Mouse (Mus musculus): Measurements from ENCODE around the gene Nkx2-9. TPM values are rescaled to one million over a fixed set of nuclear protein-coding genes. Genes with fewer than 3 reads are reported as not detected.
A peak's percentile ranks its signal among the peaks of the same experiment; 100 is the strongest.

Gene Nkx2-9
- not detected in 2 replicates for polyA plus RNA-seq (2015; fragmentation: Nextera tagmentation; extraction: Ambion mirVana)

- Histone ChIP-seq H3K4me2 (ENCODE audit: low read depth, low read length) (peak within 1 kb of the TSS; percentile 61), H3K27ac (ENCODE audit: low read length) (no peak within 1 kb of the TSS), H3K4me1 (ENCODE audit: control insufficient read depth, insufficient read depth, low read length) (peaks cover 7% of the 10 kb centered on the region), H3K27me3 (ENCODE audit: control insufficient read depth, insufficient read depth, low read length) (peaks cover 78% of the 10 kb centered on the region), H3K9me3 (replicated peaks; ENCODE audit: control insufficient read depth, low read length) (no peaks in the 10 kb centered on the region), H3K4me3 (replicated peaks; ENCODE audit: low read length) (peak within 1 kb of the TSS; percentile 41), H3K36me3 (ENCODE audit: control insufficient read depth, insufficient read depth, low read length) (no peaks in the 10 kb centered on the region), H3K9ac (ENCODE audit: low read length) (no peak within 1 kb of the TSS)
- WGBS = under 1% methylated on average over 34 of the region's 40 CpGs
- ATAC-seq (ENCODE audit: insufficient read depth, low FRiP score) = no peak
These were observed at the start of gene Nkx2-9 for GRCm38 (mm10) chr12:56612761-56613437. Nkx2-9 (minus strand) TSS chr12:56613284.

- H3K9me3 ChIP-seq (replicated peaks; ENCODE audit: control insufficient read depth, low read length) = no peaks in the 10 kb centered on the region
- peak overlapping the region; percentile 44 for H3K4me2 ChIP-seq (ENCODE audit: low read depth, low read length)
- ATAC-seq (ENCODE audit: insufficient read depth, low FRiP score) = no peak
- 3% methylated on average over 5 of the region's 5 CpGs for WGBS
- H3K36me3 ChIP-seq (ENCODE audit: control insufficient read depth, insufficient read depth, low read length) = no peaks in the 10 kb centered on the region
- H3K27ac ChIP-seq (ENCODE audit: low read length) = no peak overlapping the region
- H3K4me1 ChIP-seq (ENCODE audit: control insufficient read depth, insufficient read depth, low read length) = no peaks in the 10 kb centered on the region
- H3K27me3 ChIP-seq (ENCODE audit: control insufficient read depth, insufficient read depth, low read length) = no peaks in the 10 kb centered on the region; the same call in none of the 2 replicates
- H3K9ac ChIP-seq (ENCODE audit: low read length) = no peak overlapping the region
- H3K4me3 ChIP-seq (replicated peaks; ENCODE audit: low read length) = peak overlapping the region; percentile 7; the same call in 1 of the 2 replicates
These were observed 24.1 kb upstream of the Nkx2-9 start for GRCm38 (mm10) chr12:56637181-56637566.

- no peak overlapping the region for H3K9ac ChIP-seq (ENCODE audit: low read length)
- no peaks in the 10 kb centered on the region for H3K36me3 ChIP-seq (ENCODE audit: control insufficient read depth, insufficient read depth, low read length)
- H3K27me3 ChIP-seq (ENCODE audit: control insufficient read depth, insufficient read depth, low read length) = no peaks in the 10 kb centered on the region; the same call in none of the 2 replicates
- peak overlapping the region; percentile 44 for H3K4me2 ChIP-seq (ENCODE audit: low read depth, low read length)
- H3K4me1 ChIP-seq (ENCODE audit: control insufficient read depth, insufficient read depth, low read length) = no peaks in the 10 kb centered on the region
- ATAC-seq (ENCODE audit: insufficient read depth, low FRiP score) = no peak
- WGBS = 18% methylated on average over 14 of the region's 14 CpGs
- no peaks in the 10 kb centered on the region for H3K9me3 ChIP-seq (replicated peaks; ENCODE audit: control insufficient read depth, low read length)
- peak overlapping the region; percentile 7; the same call in 1 of the 2 replicates for H3K4me3 ChIP-seq (replicated peaks; ENCODE audit: low read length)
- H3K27ac ChIP-seq (ENCODE audit: low read length) = no peak overlapping the region
These were observed 23.6 kb upstream of the Nkx2-9 start for GRCm38 (mm10) chr12:56636534-56637180.

DNA sequence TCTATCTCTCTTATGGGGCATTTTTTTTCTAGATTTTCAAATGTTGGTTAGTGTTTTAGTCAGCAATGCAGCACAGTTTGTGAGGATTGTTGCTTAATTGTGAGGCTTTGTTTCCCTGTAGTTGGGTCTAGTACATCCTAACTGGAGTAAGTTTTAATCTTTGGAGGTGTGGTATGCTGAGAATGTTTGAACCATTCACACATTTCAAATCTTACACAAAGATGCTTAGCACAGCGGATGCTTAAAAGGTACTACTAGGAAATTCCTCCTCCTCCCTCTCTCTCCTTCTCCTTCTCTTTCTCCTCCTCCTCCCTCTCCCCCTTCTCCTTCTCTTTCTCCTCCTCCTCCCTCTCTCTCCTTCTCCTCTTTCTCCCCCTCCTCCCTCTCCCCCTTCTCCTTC, 3.0 kb upstream of the Nkx2-9 start:
- H3K9ac ChIP-seq (ENCODE audit: low read length) = no peak overlapping the region
- H3K4me2 ChIP-seq (ENCODE audit: low read depth, low read length) = no peak overlapping the region
- WGBS = 12% methylated on average over 1 of the region's 1 CpGs
- H3K27ac ChIP-seq (ENCODE audit: low read length) = no peak overlapping the region
- ATAC-seq (ENCODE audit: insufficient read depth, low FRiP score) = no peak
- H3K27me3 ChIP-seq (ENCODE audit: control insufficient read depth, insufficient read depth, low read length) = peaks cover 63% of the 10 kb centered on the region
- no peaks in the 10 kb centered on the region for H3K36me3 ChIP-seq (ENCODE audit: control insufficient read depth, insufficient read depth, low read length)
- no peak overlapping the region for H3K4me3 ChIP-seq (replicated peaks; ENCODE audit: low read length)
- H3K9me3 ChIP-seq (replicated peaks; ENCODE audit: control insufficient read depth, low read length) = no peaks in the 10 kb centered on the region
- peaks cover 7% of the 10 kb centered on the region for H3K4me1 ChIP-seq (ENCODE audit: control insufficient read depth, insufficient read depth, low read length)

DNA sequence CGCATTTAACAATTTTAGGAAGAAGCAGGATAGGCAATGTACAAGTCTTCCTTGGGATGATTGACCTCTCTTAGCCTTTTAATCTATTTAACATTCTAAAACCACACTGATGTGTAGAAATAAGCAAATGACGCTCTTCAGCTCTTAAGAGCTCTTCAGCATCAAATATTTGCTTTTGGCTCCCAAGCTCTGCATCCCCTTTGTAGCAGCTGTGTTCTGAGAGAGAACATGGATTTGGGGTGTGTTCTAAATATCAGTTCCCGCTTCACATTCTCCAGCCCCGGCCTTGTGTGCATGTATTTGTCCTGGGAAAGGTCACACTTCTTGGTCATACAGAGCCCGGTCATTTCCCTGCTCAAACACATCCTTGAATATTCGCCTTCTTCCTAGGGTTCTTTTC, 2.3 kb upstream of the Nkx2-9 start:
- Histone ChIP-seq H3K9me3 (replicated peaks; ENCODE audit: control insufficient read depth, low read length) (no peaks in the 10 kb centered on the region), H3K27ac (ENCODE audit: low read length) (no peak overlapping the region), H3K4me3 (replicated peaks; ENCODE audit: low read length) (no peak overlapping the region), H3K4me2 (ENCODE audit: low read depth, low read length) (no peak overlapping the region), H3K27me3 (ENCODE audit: control insufficient read depth, insufficient read depth, low read length) (peaks cover 70% of the 10 kb centered on the region), H3K36me3 (ENCODE audit: control insufficient read depth, insufficient read depth, low read length) (no peaks in the 10 kb centered on the region), H3K4me1 (ENCODE audit: control insufficient read depth, insufficient read depth, low read length) (peaks cover 7% of the 10 kb centered on the region), H3K9ac (ENCODE audit: low read length) (no peak overlapping the region)
- WGBS = 8% methylated on average over 6 of the region's 6 CpGs
- no peak for ATAC-seq (ENCODE audit: insufficient read depth, low FRiP score)

- Histone ChIP-seq H3K36me3 (ENCODE audit: control insufficient read depth, insufficient read depth, low read length) (no peaks in the 10 kb centered on the region), H3K4me3 (replicated peaks; ENCODE audit: low read length) (no peak overlapping the region), H3K27ac (ENCODE audit: low read length) (no peak overlapping the region), H3K9ac (ENCODE audit: low read length) (no peak overlapping the region), H3K4me1 (ENCODE audit: control insufficient read depth, insufficient read depth, low read length) (peaks cover 7% of the 10 kb centered on the region), H3K4me2 (ENCODE audit: low read depth, low read length) (no peak overlapping the region), H3K27me3 (ENCODE audit: control insufficient read depth, insufficient read depth, low read length) (peaks cover 77% of the 10 kb centered on the region), H3K9me3 (replicated peaks; ENCODE audit: control insufficient read depth, low read length) (no peaks in the 10 kb centered on the region)
- WGBS = 2% methylated on average over 21 of the region's 21 CpGs
- ATAC-seq (ENCODE audit: insufficient read depth, low FRiP score) = no peak
These were observed 1.4 kb upstream of the Nkx2-9 start for GRCm38 (mm10) chr12:56614513-56614912.

- H3K27me3 ChIP-seq (ENCODE audit: control insufficient read depth, insufficient read depth, low read length) = peaks cover 80% of the 10 kb centered on the region
- H3K9me3 ChIP-seq (replicated peaks; ENCODE audit: control insufficient read depth, low read length) = no peaks in the 10 kb centered on the region
- no peaks in the 10 kb centered on the region for H3K36me3 ChIP-seq (ENCODE audit: control insufficient read depth, insufficient read depth, low read length)
- 8% methylated on average over 14 of the region's 14 CpGs for WGBS
- H3K4me3 ChIP-seq (replicated peaks; ENCODE audit: low read length) = no peak overlapping the region
- H3K27ac ChIP-seq (ENCODE audit: low read length) = no peak overlapping the region
- H3K9ac ChIP-seq (ENCODE audit: low read length) = no peak overlapping the region
- no peak for ATAC-seq (ENCODE audit: insufficient read depth, low FRiP score)
- no peak overlapping the region for H3K4me2 ChIP-seq (ENCODE audit: low read depth, low read length)
- H3K4me1 ChIP-seq (ENCODE audit: control insufficient read depth, insufficient read depth, low read length) = peaks cover 7% of the 10 kb centered on the region
These were observed 929 bp upstream of the Nkx2-9 start for GRCm38 (mm10) chr12:56613916-56614510.

DNA sequence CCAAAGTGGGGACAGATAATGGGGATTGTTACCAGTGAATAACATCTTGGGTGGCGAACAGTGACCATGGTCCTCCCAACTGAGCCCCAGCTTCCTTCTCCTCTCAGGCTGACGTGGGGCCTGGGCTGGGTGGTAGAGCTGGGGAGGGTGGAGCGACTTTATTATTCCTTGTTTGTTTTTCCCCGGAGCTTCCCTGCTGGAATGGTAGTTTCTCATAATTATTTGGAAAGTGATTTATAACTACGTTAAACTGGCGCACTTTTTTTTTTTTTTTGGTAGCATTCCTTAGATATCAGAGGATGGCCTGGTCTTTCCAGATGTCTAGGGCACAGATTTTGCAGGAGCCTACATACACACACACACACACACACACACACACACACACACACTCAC, 350 bp upstream of the Nkx2-9 start:
- Histone ChIP-seq H3K4me3 (replicated peaks; ENCODE audit: low read length) (peak overlapping the region; percentile 41), H3K27me3 (ENCODE audit: control insufficient read depth, insufficient read depth, low read length) (peaks cover 81% of the 10 kb centered on the region), H3K36me3 (ENCODE audit: control insufficient read depth, insufficient read depth, low read length) (no peaks in the 10 kb centered on the region), H3K27ac (ENCODE audit: low read length) (no peak overlapping the region), H3K4me1 (ENCODE audit: control insufficient read depth, insufficient read depth, low read length) (peaks cover 7% of the 10 kb centered on the region), H3K4me2 (ENCODE audit: low read depth, low read length) (peak overlapping the region; percentile 47), H3K9ac (ENCODE audit: low read length) (no peak overlapping the region), H3K9me3 (replicated peaks; ENCODE audit: control insufficient read depth, low read length) (no peaks in the 10 kb centered on the region)
- 3% methylated on average over 6 of the region's 6 CpGs for WGBS
- ATAC-seq (ENCODE audit: insufficient read depth, low FRiP score) = no peak

DNA sequence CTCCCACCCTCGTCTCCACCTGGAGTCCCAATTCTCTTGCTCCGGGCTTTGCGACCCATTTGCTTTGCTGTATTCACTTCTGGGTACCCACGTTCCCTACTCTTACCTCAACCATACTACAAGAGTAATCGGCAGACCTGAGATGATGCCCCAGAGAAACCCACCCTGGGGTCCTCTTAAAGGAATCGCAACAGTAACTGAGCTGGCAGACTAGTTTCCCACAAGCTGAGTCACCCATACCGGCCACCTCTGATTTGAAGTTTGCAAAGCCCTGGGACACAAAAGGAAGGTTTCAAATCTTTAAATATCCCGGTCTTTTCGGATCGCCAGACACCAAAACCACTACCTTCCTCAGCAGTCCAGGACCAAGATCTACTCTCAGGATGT, 742 bp downstream of the Nkx2-9 start:
- Histone ChIP-seq H3K27ac (ENCODE audit: low read length) (no peak overlapping the region), H3K4me3 (replicated peaks; ENCODE audit: low read length) (peak overlapping the region; percentile 41), H3K9me3 (replicated peaks; ENCODE audit: control insufficient read depth, low read length) (no peaks in the 10 kb centered on the region), H3K4me1 (ENCODE audit: control insufficient read depth, insufficient read depth, low read length) (peaks cover 7% of the 10 kb centered on the region), H3K36me3 (ENCODE audit: control insufficient read depth, insufficient read depth, low read length) (no peaks in the 10 kb centered on the region), H3K27me3 (ENCODE audit: control insufficient read depth, insufficient read depth, low read length) (peaks cover 75% of the 10 kb centered on the region), H3K9ac (ENCODE audit: low read length) (no peak overlapping the region), H3K4me2 (ENCODE audit: low read depth, low read length) (peak overlapping the region; percentile 61)
- WGBS = under 1% methylated on average over 10 of the region's 10 CpGs
- no peak for ATAC-seq (ENCODE audit: insufficient read depth, low FRiP score)

Data from stomach, embryonic 16.5 days (tissue).